Mouse (Mus musculus): ENCODE data around the gene Btbd1. TPM values are rescaled to one million over a fixed set of nuclear protein-coding genes. Genes with fewer than 3 reads are reported as not detected.
A peak's percentile ranks its signal among the peaks of the same experiment; 100 is the strongest.

Btbd1 gene
- total RNA-seq, 2 experiments from 2014 or later: 177 to 218 TPM

DNA sequence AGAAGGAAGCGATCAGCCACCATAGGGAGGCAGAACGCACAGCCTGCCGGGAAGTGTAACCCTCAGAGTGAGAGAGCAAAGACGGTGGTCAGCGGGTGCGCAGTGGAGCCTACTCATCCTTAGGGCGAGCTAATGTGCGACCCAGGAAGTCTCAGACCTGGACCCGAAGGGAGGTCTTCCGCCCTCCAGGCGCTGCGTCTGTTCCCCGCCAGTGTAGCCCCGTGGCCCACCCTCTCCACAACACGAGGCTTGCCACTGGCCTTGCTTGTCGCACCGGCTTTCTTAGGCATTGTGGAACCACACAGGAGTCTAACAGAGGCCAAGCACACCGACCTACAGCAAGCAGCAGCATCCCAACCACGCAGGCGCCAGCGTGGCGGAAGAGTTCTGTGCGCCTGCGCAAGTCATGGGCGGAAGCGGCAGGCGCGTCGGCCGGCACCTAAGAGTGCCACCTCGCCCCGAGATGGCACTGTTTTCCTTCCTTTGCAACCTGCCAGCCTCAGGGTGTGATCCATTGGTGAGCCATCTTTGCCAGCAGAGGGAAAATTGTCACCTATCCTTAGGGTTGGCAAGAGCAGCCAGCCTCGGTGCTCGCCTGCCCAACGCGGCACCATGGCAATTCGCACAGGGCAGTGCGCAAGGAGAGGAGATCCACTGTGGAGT lies 40.0 kb downstream of the Btbd1 start, which contains the start of gene 3110040N11Rik:
Gene 3110040N11Rik (minus strand): TSS at position 384 of the 663 bp plus-strand sequence.
- peak; percentile 64 to 79 for DNase-seq (ENCODE audit: low spot score in 2 of 2)

DNA sequence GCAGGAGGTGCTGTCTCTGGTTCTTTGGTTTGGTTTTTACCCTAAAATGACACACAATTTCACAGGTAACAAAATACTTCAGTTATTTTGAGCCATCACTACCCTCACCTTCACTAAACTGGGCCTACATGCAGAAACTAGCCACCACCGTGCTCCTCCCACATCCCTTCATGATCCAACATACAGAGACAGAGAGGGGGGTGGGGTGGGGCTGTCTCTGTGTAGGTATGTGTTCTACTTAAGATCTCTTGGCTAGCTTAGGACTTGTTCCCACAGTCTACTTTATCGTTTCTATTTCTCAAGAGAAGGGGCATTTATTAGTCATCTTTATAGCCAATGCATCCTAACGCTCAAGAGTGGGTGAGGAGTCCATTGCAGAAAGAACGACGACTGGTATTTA lies 40.7 kb downstream of the Btbd1 start:
- no peak for DNase-seq (ENCODE audit: low spot score in 2 of 2)

GRCm38 (mm10) chr7:81777667-81778218 lies 51.5 kb downstream of the Btbd1 start:
- no peak for DNase-seq (ENCODE audit: low spot score in 2 of 2)

GRCm38 (mm10) chr7:81775325-81775724 lies 53.9 kb downstream of the Btbd1 start:
- no peak for DNase-seq (ENCODE audit: low spot score in 2 of 2)

DNA sequence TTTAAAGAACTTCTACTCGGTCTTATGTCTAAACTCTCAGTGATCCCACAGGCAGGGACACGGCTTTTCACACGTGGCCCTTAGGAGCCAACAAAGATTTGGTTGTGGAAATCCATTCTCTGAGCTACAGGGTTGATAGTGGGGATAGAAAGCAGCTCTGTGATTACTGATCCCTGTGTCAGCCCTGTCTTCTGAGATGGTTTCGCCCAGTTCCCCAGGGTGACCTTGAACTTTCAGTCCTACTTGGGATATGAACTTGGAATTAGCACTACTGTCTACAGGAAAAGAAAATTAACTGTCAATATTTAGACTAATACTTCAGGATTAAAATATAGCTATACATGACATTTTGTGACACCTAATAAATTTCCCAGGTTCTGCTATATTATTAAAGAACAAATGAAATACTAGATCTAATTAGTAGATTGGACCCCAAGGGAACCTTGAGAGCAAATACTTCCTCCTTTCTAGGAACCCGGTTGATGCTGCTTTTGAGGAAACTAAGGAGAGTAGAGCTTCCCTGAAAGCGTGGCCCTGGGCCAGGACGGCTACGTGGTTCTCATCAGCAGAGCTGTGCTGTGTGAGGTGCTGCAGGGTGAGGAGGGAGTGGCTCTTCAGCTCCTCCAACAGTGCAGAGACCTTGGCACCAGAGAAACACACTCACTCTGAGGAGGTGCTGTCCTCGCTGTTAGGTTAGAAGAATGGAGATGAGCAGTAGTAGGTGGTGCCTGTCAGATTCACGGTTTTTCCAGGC lies 56.3 kb downstream of the Btbd1 start:
- no peak for DNase-seq (ENCODE audit: low spot score in 2 of 2)

GRCm38 (mm10) chr7:81763110-81763845 lies 66.0 kb downstream of the Btbd1 start:
- DNase-seq (ENCODE audit: low spot score in 2 of 2): peak in 1 of 2 experiments; percentile 19

DNA sequence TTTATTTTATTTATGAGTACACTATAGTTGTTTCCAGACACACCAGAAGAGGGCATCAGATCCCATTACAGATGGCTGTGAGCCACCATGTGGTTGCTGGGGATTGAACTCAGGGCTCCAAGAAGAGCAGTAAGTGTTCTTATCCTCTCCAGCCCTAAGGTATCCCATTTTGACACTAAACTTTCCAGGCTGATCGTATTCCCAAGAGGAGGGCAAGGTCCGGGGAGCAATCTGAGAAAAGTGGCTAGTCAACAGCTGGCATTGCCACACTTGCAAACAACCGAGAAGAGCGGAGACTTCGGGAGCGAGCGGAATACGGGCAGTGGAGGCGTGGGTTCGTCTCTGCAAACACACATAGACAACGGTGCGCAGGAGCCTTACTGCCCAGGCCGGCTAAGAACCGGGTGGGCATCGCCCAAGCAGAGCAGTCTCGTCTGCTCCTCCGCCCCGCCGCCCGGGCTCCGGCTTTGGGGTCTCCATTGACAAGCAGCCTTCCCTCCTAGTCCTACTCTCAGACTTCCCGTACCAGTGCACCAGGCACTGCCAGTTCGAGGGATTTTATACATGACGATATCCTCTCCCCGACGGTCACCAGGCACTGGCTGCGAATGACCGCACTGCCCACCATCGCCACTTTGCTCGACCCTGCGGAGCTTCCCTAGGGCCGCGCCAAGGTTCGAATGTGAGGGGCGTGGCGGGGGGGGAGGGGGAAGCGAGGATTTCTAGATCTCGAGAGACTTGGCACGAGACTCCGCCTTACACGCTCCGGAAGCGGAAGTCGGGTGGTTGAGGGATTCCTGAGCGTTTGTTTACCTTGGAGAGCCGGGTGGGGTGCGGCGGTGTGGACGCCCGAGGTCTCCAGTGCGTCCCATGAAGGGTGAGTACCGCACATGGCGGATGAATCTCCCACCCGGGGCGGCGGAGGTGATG lies 66.8 kb downstream of the Btbd1 start, which contains the start of gene Ramac:
Gene Ramac (plus strand): TSS at position 746 of the 930 bp plus-strand sequence.
- DNase-seq (ENCODE audit: low spot score in 2 of 2): peak; percentile 76 to 91

DNA sequence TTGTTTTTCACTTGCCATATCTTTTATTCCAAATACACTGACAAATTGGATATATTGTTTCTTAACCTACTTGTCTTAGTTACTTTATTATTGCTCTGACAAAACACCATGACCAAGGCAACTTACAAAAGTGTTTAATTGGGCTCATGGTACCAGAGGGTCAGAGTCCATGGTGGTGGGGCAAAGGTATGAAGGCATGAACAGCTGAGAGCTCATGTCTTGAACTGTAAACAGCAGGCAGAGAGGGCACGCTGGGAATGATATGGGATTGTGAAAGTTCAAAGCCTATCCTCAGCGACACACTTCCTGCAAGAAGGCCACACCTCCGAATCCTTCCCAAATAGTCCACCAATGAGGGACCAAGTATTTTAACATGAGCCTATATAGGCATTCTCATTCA lies 81.3 kb downstream of the Btbd1 start:
- DNase-seq (ENCODE audit: low spot score in 2 of 2): no peak

DNA sequence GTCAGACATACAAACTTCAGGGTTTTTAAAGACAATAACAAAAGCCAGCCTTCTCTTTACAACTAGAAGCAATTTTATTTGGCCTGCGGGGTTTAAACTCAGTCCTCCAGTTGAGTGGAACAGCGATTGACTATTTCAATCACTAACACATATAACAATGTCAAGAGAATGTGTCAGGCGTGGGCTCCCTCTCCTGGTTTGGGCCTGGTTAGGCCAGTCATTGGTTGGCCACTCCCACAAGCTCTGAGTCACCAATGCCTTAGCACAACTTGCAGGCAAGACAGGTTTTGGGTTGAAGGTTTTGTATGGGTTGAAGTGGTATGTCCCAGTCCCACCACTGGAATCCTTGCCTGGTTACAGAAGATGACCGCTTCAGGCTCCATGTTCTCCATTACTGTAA lies 85.1 kb downstream of the Btbd1 start:
- no peak for DNase-seq (ENCODE audit: low spot score in 2 of 2)

Other genes starting within 250 kb of the Btbd1 start
- gene Homer2, start 121.9 kb downstream of the Btbd1 start, total RNA-seq (2021): 10 to 100 TPM; 22.3 to 23.3 TPM
- gene Ramac, start 66.5 kb downstream of the Btbd1 start, total RNA-seq (2021): 10 to 100 TPM; 31.5 to 35.9 TPM
- 10 to 100 TPM; 28.6 to 30.5 TPM for gene 3110040N11Rik, start 40.0 kb downstream of the Btbd1 start, total RNA-seq (2021)
- gene Gm10160, start 26.4 kb upstream of the Btbd1 start, total RNA-seq (2021): not detected
- gene Tm6sf1, start 29.6 kb upstream of the Btbd1 start, total RNA-seq (2021): 100 to 1,000 TPM in 1 of 2 experiments, 10 to 100 TPM in 1; 92.9 to 136 TPM
- 10 to 100 TPM; 11.8 to 12.3 TPM for gene Hdgfl3, start 105.0 kb upstream of the Btbd1 start, total RNA-seq (2021)
- gene Bnc1, start 162.9 kb upstream of the Btbd1 start, total RNA-seq (2021): under 1 TPM in 1 of 2 experiments, not detected in 1; 0.08 TPM

Data from gastrocnemius, postnatal 4 days (tissue).